Mouse (Mus musculus): ENCODE results near the gene AC140267.1. TPM values are rescaled to one million over a fixed set of nuclear protein-coding genes. Genes with fewer than 3 reads are reported as not detected.
A peak's percentile ranks its signal among the peaks of the same experiment; 100 is the strongest.

The AC140267.1 gene
- polyA plus RNA-seq, 1 experiment from 2014 or later = 3.3 TPM

DNA sequence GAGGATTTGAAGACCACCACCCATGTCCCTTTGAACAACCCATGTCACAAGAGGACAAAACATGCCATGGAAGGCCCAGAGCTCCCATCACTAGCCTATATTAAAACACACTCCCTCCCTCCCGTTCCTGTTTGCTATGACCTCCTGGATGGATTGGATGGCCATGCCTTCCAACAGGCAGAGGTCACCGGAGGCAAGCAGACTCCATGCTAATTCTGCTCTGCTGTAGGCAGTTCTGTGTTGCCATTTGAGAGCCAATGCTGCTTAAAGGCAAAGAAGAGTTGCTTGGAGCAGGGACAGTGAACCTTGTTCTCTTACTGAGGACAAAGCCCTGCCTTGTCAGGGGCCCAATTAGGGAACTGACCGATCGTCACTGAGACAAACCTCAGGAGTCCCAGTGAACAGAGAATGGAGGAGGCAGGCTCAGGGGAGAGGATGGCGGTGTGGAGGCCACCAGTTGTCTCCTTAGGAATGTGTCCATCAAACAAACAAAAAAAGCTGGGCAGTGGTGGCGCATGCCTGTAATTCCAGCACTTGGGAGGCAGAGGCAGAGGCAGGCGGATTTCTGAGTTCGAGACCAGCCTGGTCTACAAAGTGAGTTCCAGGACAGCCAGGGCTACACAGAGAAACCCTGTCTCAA, 23.9 kb downstream of the AC140267.1 start:
- H3K27me3 ChIP-seq (ENCODE audit: insufficient read depth, low read length) = no peaks in the 10 kb centered on the region
- no peak for ATAC-seq (ENCODE audit: low FRiP score, low TSS enrichment)
- no peak overlapping the region for H3K4me2 ChIP-seq (replicated peaks; ENCODE audit: low read depth, low read length)
- peaks cover 31% of the 10 kb centered on the region for H3K36me3 ChIP-seq (ENCODE audit: insufficient read depth, low read length)
- no peaks in the 10 kb centered on the region for H3K9me3 ChIP-seq (ENCODE audit: low read length)
- no peak overlapping the region for H3K4me3 ChIP-seq (ENCODE audit: low read length)
- H3K9ac ChIP-seq (replicated peaks; ENCODE audit: low read length) = no peak overlapping the region
- no peak overlapping the region for H3K27ac ChIP-seq (ENCODE audit: low read length)
- 80% methylated on average over 8 of the region's 8 CpGs for WGBS
- peaks cover 25% of the 10 kb centered on the region for H3K4me1 ChIP-seq (ENCODE audit: insufficient read depth, low read length)

DNA sequence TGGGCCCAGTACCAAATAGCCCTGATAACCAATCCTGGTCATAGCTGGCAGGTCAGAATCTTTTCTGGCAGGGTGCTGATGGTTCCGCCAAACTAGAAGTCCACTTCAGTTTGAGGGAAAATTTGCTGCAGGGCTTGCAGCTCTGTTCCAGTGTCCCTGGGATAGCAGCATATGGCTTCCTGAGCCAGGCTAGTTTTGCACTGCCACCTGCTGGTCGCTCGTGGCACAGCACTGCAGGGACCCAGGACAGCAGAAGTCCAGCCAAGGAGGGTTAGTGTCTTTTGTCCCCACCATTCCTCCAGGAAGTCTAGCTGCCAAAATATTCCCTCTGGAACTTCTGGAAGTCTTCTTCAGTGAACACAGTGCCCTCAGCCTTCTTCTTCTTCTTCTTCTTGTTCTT, 25.0 kb downstream of the AC140267.1 start:
- Histone ChIP-seq H3K27me3 (ENCODE audit: insufficient read depth, low read length) (no peaks in the 10 kb centered on the region), H3K27ac (ENCODE audit: low read length) (no peak overlapping the region), H3K36me3 (ENCODE audit: insufficient read depth, low read length) (peaks cover 31% of the 10 kb centered on the region), H3K4me3 (ENCODE audit: low read length) (no peak overlapping the region), H3K4me2 (replicated peaks; ENCODE audit: low read depth, low read length) (no peak overlapping the region), H3K9ac (replicated peaks; ENCODE audit: low read length) (no peak overlapping the region), H3K9me3 (ENCODE audit: low read length) (no peaks in the 10 kb centered on the region), H3K4me1 (ENCODE audit: insufficient read depth, low read length) (peaks cover 25% of the 10 kb centered on the region)
- WGBS = 8% methylated on average over 3 of the region's 3 CpGs
- no peak for ATAC-seq (ENCODE audit: low FRiP score, low TSS enrichment)

DNA sequence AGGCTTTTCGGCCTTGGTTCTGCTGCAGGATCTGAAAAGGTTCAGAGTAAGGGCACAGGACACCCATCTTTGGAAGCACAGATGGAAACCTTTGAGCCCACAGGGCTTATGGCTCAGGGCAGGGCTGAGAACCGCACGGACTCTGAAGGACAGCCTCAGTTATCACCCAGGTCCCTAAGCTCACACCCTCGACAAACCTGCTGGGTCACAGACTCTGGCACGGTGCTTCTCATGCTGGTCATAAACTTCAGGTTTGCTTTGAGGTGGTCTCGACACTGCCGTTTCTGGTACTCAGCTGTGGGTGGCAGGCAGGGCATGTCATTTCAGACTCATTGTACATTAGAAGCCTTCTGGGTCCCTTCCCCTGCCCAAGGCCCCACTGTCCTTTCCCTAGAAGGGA, 25.5 kb downstream of the AC140267.1 start:
- H3K27ac ChIP-seq (ENCODE audit: low read length) = no peak overlapping the region
- H3K9me3 ChIP-seq (ENCODE audit: low read length) = no peaks in the 10 kb centered on the region
- peaks cover 25% of the 10 kb centered on the region for H3K4me1 ChIP-seq (ENCODE audit: insufficient read depth, low read length)
- H3K36me3 ChIP-seq (ENCODE audit: insufficient read depth, low read length) = peaks cover 29% of the 10 kb centered on the region
- H3K27me3 ChIP-seq (ENCODE audit: insufficient read depth, low read length) = no peaks in the 10 kb centered on the region
- no peak overlapping the region for H3K9ac ChIP-seq (replicated peaks; ENCODE audit: low read length)
- H3K4me3 ChIP-seq (ENCODE audit: low read length) = no peak overlapping the region
- H3K4me2 ChIP-seq (replicated peaks; ENCODE audit: low read depth, low read length) = no peak overlapping the region
- ATAC-seq (ENCODE audit: low FRiP score, low TSS enrichment) = no peak
- WGBS = 75% methylated on average over 7 of the region's 7 CpGs

DNA sequence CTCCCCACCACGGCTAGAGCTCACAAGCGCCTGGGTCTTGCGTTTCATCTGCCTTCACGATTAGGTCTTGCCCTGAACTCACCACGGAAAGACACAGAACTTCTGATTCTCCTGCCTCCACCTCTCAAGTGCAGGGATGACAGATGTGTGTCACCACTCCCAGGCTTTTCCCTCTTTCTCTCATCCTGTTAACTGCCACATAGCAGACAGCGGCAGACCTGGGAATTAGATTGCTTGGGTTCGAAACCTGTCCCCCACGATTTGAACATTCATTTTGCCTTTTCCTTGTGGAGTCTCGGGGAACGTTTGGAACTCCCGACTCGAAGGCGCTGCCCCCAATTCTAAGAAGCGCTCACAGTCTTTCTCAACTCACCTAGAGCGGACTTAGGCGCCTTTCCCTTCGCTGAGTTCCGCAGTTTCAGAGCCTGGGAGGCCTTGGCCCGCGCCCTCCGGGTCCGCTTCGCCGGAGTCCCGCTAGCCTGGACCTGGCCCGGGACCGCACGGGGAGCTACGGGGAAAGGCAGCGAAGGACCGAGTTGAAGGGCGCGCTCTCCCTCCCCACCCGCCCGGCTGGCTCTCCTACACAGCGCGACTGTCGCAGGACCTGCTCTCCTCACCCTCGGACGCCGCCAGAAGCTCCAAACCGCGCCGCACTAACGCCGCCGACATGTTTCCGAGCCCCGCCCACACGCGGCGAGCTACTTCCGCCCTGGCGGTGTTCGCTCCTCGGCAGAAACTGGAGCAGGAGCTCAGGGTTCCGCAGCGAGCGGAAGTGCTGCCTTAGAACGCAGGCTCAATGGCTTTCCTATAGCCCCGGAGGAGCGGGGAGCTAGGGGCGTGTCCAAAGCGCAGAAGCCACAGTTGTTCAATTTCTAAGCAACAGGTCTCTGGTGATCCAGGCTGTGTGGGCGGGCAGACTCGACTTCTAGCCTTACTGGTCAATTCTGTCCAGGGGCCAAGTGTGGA, 28.3 kb downstream of the AC140267.1 start, which contains the start of gene Rps19bp1:
TSS of gene Rps19bp1 (minus strand) at position 706 of the 966 bp plus-strand sequence.
- under 1% methylated on average over 64 of the region's 66 CpGs for WGBS
- H3K9ac ChIP-seq (replicated peaks; ENCODE audit: low read length) = peak within 1 kb of the TSS; percentile 93
- ATAC-seq (ENCODE audit: low FRiP score, low TSS enrichment) = peak; percentile 95
- no peaks in the 10 kb centered on the region for H3K9me3 ChIP-seq (ENCODE audit: low read length)
- H3K27ac ChIP-seq (ENCODE audit: low read length) = peak within 1 kb of the TSS; percentile 8
- H3K4me2 ChIP-seq (replicated peaks; ENCODE audit: low read depth, low read length) = peak within 1 kb of the TSS; percentile 85
- peaks cover 6% of the 10 kb centered on the region; the same call in 1 of the 2 replicates for H3K36me3 ChIP-seq (ENCODE audit: insufficient read depth, low read length)
- H3K4me3 ChIP-seq (ENCODE audit: low read length) = peak within 1 kb of the TSS; percentile 93
- peaks cover 12% of the 10 kb centered on the region for H3K4me1 ChIP-seq (ENCODE audit: insufficient read depth, low read length)
- no peaks in the 10 kb centered on the region for H3K27me3 ChIP-seq (ENCODE audit: insufficient read depth, low read length)

DNA sequence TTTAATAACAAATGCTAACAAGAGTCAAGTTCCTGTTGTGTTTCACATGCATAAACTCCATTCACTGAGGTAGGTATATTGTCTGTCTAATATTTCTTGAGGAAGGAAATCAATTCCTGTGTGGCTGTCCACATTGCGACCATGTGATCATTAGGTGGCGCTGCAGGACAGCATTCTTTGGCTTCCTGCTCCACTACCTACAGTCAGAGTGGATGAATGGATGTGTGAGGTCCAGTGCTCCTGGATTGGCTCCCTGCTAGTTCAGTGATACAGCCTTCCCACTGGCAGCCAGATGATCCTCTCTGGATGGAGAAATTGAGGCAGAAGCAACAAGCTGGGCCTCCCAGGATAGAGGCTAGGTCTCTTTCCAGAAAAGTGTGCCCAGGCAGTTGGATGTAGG, 30.6 kb downstream of the AC140267.1 start:
- Histone ChIP-seq H3K9me3 (ENCODE audit: low read length) (peaks cover 8% of the 10 kb centered on the region; the same call in 1 of the 2 replicates), H3K27me3 (ENCODE audit: insufficient read depth, low read length) (no peaks in the 10 kb centered on the region), H3K27ac (ENCODE audit: low read length) (no peak overlapping the region), H3K9ac (replicated peaks; ENCODE audit: low read length) (no peak overlapping the region), H3K36me3 (ENCODE audit: insufficient read depth, low read length) (0 out of 2 replicates have a peak, but pooled peaks cover 6% of the 10 kb centered on the region), H3K4me1 (ENCODE audit: insufficient read depth, low read length) (peaks cover 12% of the 10 kb centered on the region), H3K4me3 (ENCODE audit: low read length) (no peak overlapping the region), H3K4me2 (replicated peaks; ENCODE audit: low read depth, low read length) (no peak overlapping the region)
- 0% methylated on average over 2 of the region's 2 CpGs for WGBS
- ATAC-seq (ENCODE audit: low FRiP score, low TSS enrichment) = no peak; the same call in 1 of the 2 replicates

DNA sequence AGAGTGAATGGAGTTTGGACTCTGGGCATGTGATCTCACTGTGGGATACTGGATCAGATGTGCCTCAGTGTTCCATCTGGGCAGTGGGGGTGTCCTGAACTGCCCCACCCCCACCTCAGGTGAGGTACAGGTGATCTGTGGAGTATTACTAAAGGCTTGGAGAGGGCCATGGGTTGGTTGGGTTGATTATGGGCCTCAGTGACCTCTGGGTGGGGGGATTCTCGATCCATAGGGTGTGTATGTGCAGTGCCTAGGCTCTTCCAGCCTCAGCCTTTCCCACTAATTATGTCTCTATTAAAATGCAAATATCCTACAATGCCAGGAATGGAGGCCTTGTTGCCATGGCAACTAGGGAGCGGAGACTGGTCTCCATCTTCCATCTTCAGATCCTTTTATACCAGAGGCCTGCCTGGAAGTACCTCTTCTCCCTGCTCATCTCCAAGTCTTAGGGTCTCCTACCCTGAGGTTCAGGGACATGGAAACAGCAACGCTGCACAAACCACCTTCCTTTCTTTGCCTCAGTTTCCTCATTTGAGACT, 36.3 kb downstream of the AC140267.1 start:
- Histone ChIP-seq H3K4me2 (replicated peaks; ENCODE audit: low read depth, low read length) (no peak overlapping the region), H3K4me3 (ENCODE audit: low read length) (no peak overlapping the region), H3K4me1 (ENCODE audit: insufficient read depth, low read length) (no peaks in the 10 kb centered on the region), H3K27me3 (ENCODE audit: insufficient read depth, low read length) (no peaks in the 10 kb centered on the region), H3K9ac (replicated peaks; ENCODE audit: low read length) (no peak overlapping the region), H3K9me3 (ENCODE audit: low read length) (peaks cover 8% of the 10 kb centered on the region; the same call in 1 of the 2 replicates), H3K36me3 (ENCODE audit: insufficient read depth, low read length) (no peaks in the 10 kb centered on the region), H3K27ac (ENCODE audit: low read length) (no peak overlapping the region)
- no peak for ATAC-seq (ENCODE audit: low FRiP score, low TSS enrichment)
- 88% methylated on average over 3 of the region's 3 CpGs for WGBS

DNA sequence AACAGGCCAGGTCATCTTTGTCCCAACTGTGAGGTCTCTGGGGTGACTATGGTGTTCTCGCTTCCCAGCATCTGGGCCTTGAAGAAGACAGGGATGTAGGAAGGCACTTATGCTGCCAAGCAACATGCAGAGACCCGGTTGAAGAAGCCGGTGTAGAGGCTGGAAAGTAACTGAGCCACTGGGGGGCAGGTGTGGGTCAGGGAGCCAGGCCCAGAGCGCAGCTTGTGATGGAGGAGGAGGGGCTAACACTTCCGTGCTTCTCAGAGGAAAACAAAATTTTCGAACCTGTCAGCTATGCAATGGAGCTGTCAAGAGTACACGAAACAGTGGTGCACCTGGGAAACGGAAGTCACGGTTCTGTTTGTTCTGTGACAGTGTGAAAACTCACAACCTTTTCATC, 41.5 kb downstream of the AC140267.1 start:
- Histone ChIP-seq H3K27me3 (ENCODE audit: insufficient read depth, low read length) (no peaks in the 10 kb centered on the region), H3K4me3 (ENCODE audit: low read length) (no peak overlapping the region), H3K9ac (replicated peaks; ENCODE audit: low read length) (no peak overlapping the region), H3K36me3 (ENCODE audit: insufficient read depth, low read length) (no peaks in the 10 kb centered on the region), H3K4me1 (ENCODE audit: insufficient read depth, low read length) (no peaks in the 10 kb centered on the region), H3K27ac (ENCODE audit: low read length) (no peak overlapping the region), H3K9me3 (ENCODE audit: low read length) (no peaks in the 10 kb centered on the region), H3K4me2 (replicated peaks; ENCODE audit: low read depth, low read length) (no peak overlapping the region)
- no peak for ATAC-seq (ENCODE audit: low FRiP score, low TSS enrichment)
- WGBS = 43% methylated on average over 9 of the region's 9 CpGs

DNA sequence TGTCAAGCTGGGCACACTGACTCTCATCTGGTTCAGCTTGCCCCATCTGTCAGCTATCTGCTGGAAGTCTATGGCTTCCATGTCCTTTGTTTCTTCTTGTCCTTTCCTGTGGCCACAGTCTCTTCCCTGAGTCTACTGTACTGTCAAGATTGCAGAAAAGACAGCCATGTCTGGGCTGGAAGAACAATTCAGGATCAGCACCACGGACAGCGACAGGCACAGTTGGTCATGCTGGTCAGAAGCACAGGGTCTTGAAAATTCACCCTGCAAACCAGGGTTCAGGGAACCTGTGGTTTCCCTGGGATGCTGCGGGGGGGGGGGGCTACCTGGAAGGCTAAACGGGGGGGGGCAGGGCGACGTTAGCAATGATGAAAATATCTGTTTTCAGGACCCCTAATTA, 42.0 kb downstream of the AC140267.1 start:
- no peak for ATAC-seq (ENCODE audit: low FRiP score, low TSS enrichment)
- Histone ChIP-seq H3K4me1 (ENCODE audit: insufficient read depth, low read length) (no peaks in the 10 kb centered on the region), H3K27me3 (ENCODE audit: insufficient read depth, low read length) (no peaks in the 10 kb centered on the region; the same call in 1 of the 2 replicates), H3K36me3 (ENCODE audit: insufficient read depth, low read length) (no peaks in the 10 kb centered on the region), H3K4me3 (ENCODE audit: low read length) (no peak overlapping the region), H3K4me2 (replicated peaks; ENCODE audit: low read depth, low read length) (no peak overlapping the region), H3K9ac (replicated peaks; ENCODE audit: low read length) (no peak overlapping the region), H3K27ac (ENCODE audit: low read length) (no peak overlapping the region), H3K9me3 (ENCODE audit: low read length) (no peaks in the 10 kb centered on the region)
- 3% methylated on average over 6 of the region's 6 CpGs for WGBS

DNA sequence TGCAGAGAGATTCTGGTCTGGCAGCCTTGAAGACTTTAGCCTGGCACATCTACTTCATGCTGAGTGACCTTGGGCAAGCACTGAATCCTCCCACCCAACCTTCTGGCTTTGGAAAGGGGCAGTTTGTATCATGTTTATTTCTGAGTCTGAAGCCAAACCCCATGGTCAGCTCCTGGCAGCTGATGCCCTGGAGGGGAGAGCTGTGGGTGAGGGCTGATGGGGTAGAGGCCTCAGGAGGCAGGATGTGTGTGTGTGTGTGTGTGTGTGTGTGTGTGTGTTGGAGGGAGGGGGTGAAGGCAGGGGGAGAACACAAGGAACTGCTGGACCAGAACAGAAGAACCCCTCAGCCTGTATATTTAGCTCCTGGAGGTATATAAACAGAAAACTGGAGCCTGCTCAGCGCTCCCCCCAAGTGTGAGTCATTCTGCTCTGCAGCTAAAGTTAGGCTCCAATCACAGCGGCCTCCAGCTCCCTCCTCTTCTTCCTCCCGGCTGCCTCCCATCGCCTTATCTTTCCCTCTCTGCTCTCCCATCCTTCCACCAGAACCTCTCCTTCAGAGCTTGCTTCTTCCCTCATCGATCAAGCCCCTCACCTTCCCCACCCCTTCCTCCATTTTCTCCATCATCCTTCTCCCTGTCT, 42.6 kb downstream of the AC140267.1 start:
- ATAC-seq (ENCODE audit: low FRiP score, low TSS enrichment) = no peak
- Histone ChIP-seq H3K4me3 (ENCODE audit: low read length) (no peak overlapping the region), H3K36me3 (ENCODE audit: insufficient read depth, low read length) (no peaks in the 10 kb centered on the region), H3K4me2 (replicated peaks; ENCODE audit: low read depth, low read length) (no peak overlapping the region), H3K27me3 (ENCODE audit: insufficient read depth, low read length) (no peaks in the 10 kb centered on the region; the same call in 1 of the 2 replicates), H3K9me3 (ENCODE audit: low read length) (no peaks in the 10 kb centered on the region), H3K9ac (replicated peaks; ENCODE audit: low read length) (no peak overlapping the region), H3K4me1 (ENCODE audit: insufficient read depth, low read length) (no peaks in the 10 kb centered on the region), H3K27ac (ENCODE audit: low read length) (no peak overlapping the region)
- 79% methylated on average over 5 of the region's 5 CpGs for WGBS
